Mouse (Mus musculus) MEL (cell line): Measurements from ENCODE around the gene Mtcp1. TPM values are rescaled to one million over a fixed set of nuclear protein-coding genes. Genes with fewer than 3 reads are reported as not detected.
A peak's percentile ranks its signal among the peaks of the same experiment; 100 is the strongest.

ENCODE experiments used
- DNase-seq: peaks from one replicate; pipeline ENCODE4 v3.0.0; 2011; ENCODE audit warnings: low read depth, low spot score
- H3K27ac ChIP-seq: 2 replicates; pipeline ENCODE4 v1.5.1; 2012; ENCODE audit warnings: low read depth, mild to moderate bottlenecking, control low read depth, low read length, moderate library complexity; ENCODE audit not compliant: control insufficient read depth
- H3K27me3 ChIP-seq, 2 experiments: fragments of 150-350 bp in 1 of 2; sonication (generic) in 1 of 2; 2 replicates each; pipeline ENCODE4 v1.6.1; 2012; ENCODE audit warnings: low read length in 2 of 2, mild to moderate bottlenecking in 2 of 2, improper control_type of control experiment in 1 of 2, moderate library complexity in 1 of 2; ENCODE audit not compliant: insufficient read depth in 2 of 2, control insufficient read depth in 1 of 2
- H3K36me3 ChIP-seq, 2 experiments: 2 replicates each; pipeline ENCODE4 v1.6.1; 2012 to 2014; ENCODE audit warnings: low read length in 2 of 2, improper control_type of control experiment in 1 of 2, inconsistent platforms in 1 of 2, mild to moderate bottlenecking in 1 of 2; ENCODE audit not compliant: insufficient read depth in 2 of 2, control insufficient read depth in 1 of 2
- H3K4me1 ChIP-seq, 2 experiments: fragments of 150-350 bp in 1 of 2; sonication (generic) in 1 of 2; 2 replicates each; pipeline ENCODE4 v1.6.1; 2012; ENCODE audit warnings: low read length in 2 of 2, improper control_type of control experiment in 1 of 2, mild to moderate bottlenecking in 1 of 2; ENCODE audit not compliant: insufficient read depth in 2 of 2, control insufficient read depth in 1 of 2
- H3K4me3 ChIP-seq, 2 experiments: fragments of 150-350 bp in 1 of 2; sonication (generic) in 1 of 2; 2 replicates each; pipeline ENCODE4 v1.5.1; 2012; ENCODE audit warnings: low read depth in 2 of 2, low read length in 2 of 2, mild to moderate bottlenecking in 2 of 2, moderate library complexity in 2 of 2, control low read depth in 1 of 2, improper control_type of control experiment in 1 of 2; ENCODE audit not compliant: control insufficient read depth in 1 of 2, insufficient read depth in 1 of 2
- H3K79me2 ChIP-seq: 2 replicates; pipeline ENCODE4 v1.6.1; 2012; ENCODE audit warnings: mild to moderate bottlenecking, low read length, moderate library complexity; ENCODE audit not compliant: control insufficient read depth, poor library complexity, insufficient read depth
- H3K9ac ChIP-seq: 2 replicates; pipeline ENCODE4 v1.6.1; 2012; ENCODE audit warnings: low read depth, mild to moderate bottlenecking, control low read depth, low read length, moderate library complexity; ENCODE audit not compliant: control insufficient read depth, poor library complexity, severe bottlenecking
- H3K9me3 ChIP-seq: fragments of 150-350 bp; sonication (generic); replicated peaks from 2 replicates; pipeline ENCODE4 v1.6.1; 2012; ENCODE audit warnings: mild to moderate bottlenecking, low read length, improper control_type of control experiment, moderate library complexity; ENCODE audit not compliant: insufficient read depth
- E2F4 ChIP-seq: IDR thresholded peaks from 2 replicates; pipeline ENCODE4 v1.6.1; 2011; ENCODE audit warnings: low read depth, low read length, improper control_type of control experiment, borderline replicate concordance
- ELF1 ChIP-seq: IDR thresholded peaks from 2 replicates; pipeline ENCODE4 v1.6.1; 2014; ENCODE audit warnings: low read depth, mild to moderate bottlenecking, inconsistent platforms, low read length, improper control_type of control experiment, moderate library complexity
- GABPA ChIP-seq: IDR thresholded peaks from 2 replicates; pipeline ENCODE4 v1.6.1; 2012; ENCODE audit warnings: low read depth, mild to moderate bottlenecking, inconsistent platforms, low read length, improper control_type of control experiment, moderate library complexity
- GATA1 ChIP-seq: IDR thresholded peaks from 2 replicates; pipeline ENCODE4 v1.6.1; 2011; ENCODE audit warnings: low read depth, low read length, improper control_type of control experiment
- HCFC1 ChIP-seq: IDR thresholded peaks from 2 replicates; pipeline ENCODE4 v1.6.1; 2012; ENCODE audit warnings: low read depth, mild to moderate bottlenecking, inconsistent platforms, low read length, improper control_type of control experiment, moderate library complexity
- JUND ChIP-seq: IDR thresholded peaks from 2 replicates; pipeline ENCODE4 v1.6.1; 2011; ENCODE audit warnings: low read depth, mild to moderate bottlenecking, improper control_type of control experiment, low read length
- MAFK ChIP-seq: IDR thresholded peaks from 2 replicates; pipeline ENCODE4 v1.6.1; 2011; ENCODE audit warnings: low read depth, mild to moderate bottlenecking, low read length, improper control_type of control experiment, borderline replicate concordance
- MAX ChIP-seq: IDR thresholded peaks from 2 replicates; pipeline ENCODE4 v1.6.1; 2011; ENCODE audit warnings: low read length, improper control_type of control experiment
- MAZ ChIP-seq: IDR thresholded peaks from 2 replicates; pipeline ENCODE4 v1.6.1; 2012; ENCODE audit warnings: low read depth, mild to moderate bottlenecking, inconsistent platforms, low read length, improper control_type of control experiment
- MXI1 ChIP-seq: IDR thresholded peaks from 2 replicates; pipeline ENCODE4 v1.6.1; 2011; ENCODE audit warnings: mild to moderate bottlenecking, low read depth, low read length, improper control_type of control experiment
- MYB ChIP-seq: IDR thresholded peaks from 2 replicates; pipeline ENCODE4 v1.6.1; 2011; ENCODE audit warnings: mild to moderate bottlenecking, low read depth, low read length, improper control_type of control experiment
- MYC ChIP-seq: IDR thresholded peaks from 2 replicates; pipeline ENCODE4 v1.6.1; 2011; ENCODE audit warnings: low read depth, mild to moderate bottlenecking, low read length, improper control_type of control experiment, moderate library complexity
- NELFE ChIP-seq: IDR thresholded peaks from 2 replicates; pipeline ENCODE4 v1.6.1; 2011; ENCODE audit warnings: low read depth, low read length, improper control_type of control experiment
- POLR2AphosphoS5 ChIP-seq: IDR thresholded peaks from 2 replicates; pipeline ENCODE4 v1.6.1; 2012; ENCODE audit warnings: low read depth, borderline replicate concordance, mild to moderate bottlenecking, inconsistent platforms, low read length, moderate library complexity, mixed read lengths
- RCOR1 ChIP-seq: IDR thresholded peaks from 2 replicates; pipeline ENCODE4 v1.6.1; 2012; ENCODE audit warnings: low read depth, mild to moderate bottlenecking, inconsistent platforms, low read length, improper control_type of control experiment
- SIN3A ChIP-seq: IDR thresholded peaks from 2 replicates; pipeline ENCODE4 v1.6.1; 2012; ENCODE audit warnings: low read length, improper control_type of control experiment, inconsistent platforms
- TBP ChIP-seq: IDR thresholded peaks from 2 replicates; pipeline ENCODE4 v1.8.0; 2011; ENCODE audit warnings: low read depth, low read length, improper control_type of control experiment
- ZKSCAN1 ChIP-seq: IDR thresholded peaks from 2 replicates; pipeline ENCODE4 v1.6.1; 2012; ENCODE audit warnings: low read depth, mild to moderate bottlenecking, inconsistent platforms, low read length, improper control_type of control experiment, moderate library complexity
- ZNF384 ChIP-seq: IDR thresholded peaks from 2 replicates; pipeline ENCODE4 v1.6.1; 2012; ENCODE audit warnings: low read depth, mild to moderate bottlenecking, inconsistent platforms, low read length, improper control_type of control experiment
- polyA plus RNA-seq, 2 experiments: library from polyadenylated mRNA; stranded (reverse) in 1 of 2; unstranded in 1 of 2; fragments of >175 nt in 1 of 2; fragments of >200 nt in 1 of 2; gene quantifications; 2 replicates each; pipeline versions ENCODE4 v1.2.1 to v1.2.4; 2012; ENCODE audit warnings: low replicate concordance in 2 of 2, low read depth in 1 of 2; ENCODE audit not compliant: insufficient read length in 2 of 2, insufficient read depth in 1 of 2, missing spikeins in 1 of 2
- total RNA-seq: library from RNA; depleted of rRNA; stranded (reverse); fragments of 300-350 nt; gene quantifications from 2 replicates; pipeline ENCODE4 v1.2.3, GENCODE M21; 2012

The Mtcp1 gene
- total and polyA plus RNA-seq, 3 experiments = 4.3 to 7.6 TPM; not detected in 1

- peak; percentile 27 for TF ChIP-seq MXI1
- TF ChIP-seq MYC = no peak; the same call in 1 of the 2 replicates
- no peak for TF ChIP-seq GABPA
- TF ChIP-seq, all 39 proteins: peak for 19
Observed at GRCm38 (mm10) chrX:75382195-75382771, 34.1 kb downstream of the Mtcp1 start, which contains the start of the genes Fundc2 and F8 (continued).

- Histone ChIP-seq H3K4me1 (peaks cover 3 to 4% of the 10 kb centered on the region in 2 experiments), H3K36me3 (peaks cover 0 to 13% of the 10 kb centered on the region in 2 experiments; a peak in 2 of 4 replicates), H3K79me2 (peaks cover 10% of the 10 kb centered on the region), H3K27me3 (no peaks in the 10 kb centered on the region), H3K27ac (peak overlapping the region; percentile 77), H3K9ac (peak overlapping the region; percentile 68), H3K4me3 (peak overlapping the region; percentile 52 to 73), H3K9me3 (no peaks in the 10 kb centered on the region)
- TF ChIP-seq ZNF384 (peak; percentile 56; the same call in 1 of the 2 replicates), MYC (peak; percentile 76), HCFC1 (no peak), ZKSCAN1 (no peak), SIN3A (no peak), MXI1 (peak; percentile 56; the same call in 1 of the 2 replicates), POLR2AphosphoS5 (no peak), GATA1 (no peak), NELFE (no peak)
- DNase-seq = peak; percentile 42
Observed at GRCm38 (mm10) chrX:75381699-75382098, 34.7 kb downstream of the Mtcp1 start.

GRCm38 (mm10) chrX:75381176-75381575 lies 35.2 kb downstream of the Mtcp1 start:
- H3K79me2 ChIP-seq = peaks cover 10% of the 10 kb centered on the region
- peak overlapping the region; percentile 68 for H3K9ac ChIP-seq
- H3K4me3 ChIP-seq = peak overlapping the region in 1 of 2 experiments; percentile 73; a peak in 2 of 4 replicates
- DNase-seq = peak; percentile 31
- no peak for TF ChIP-seq MAFK
- no peak for TF ChIP-seq TBP
- no peak for TF ChIP-seq MAX
- no peak for TF ChIP-seq NELFE
- no peak for TF ChIP-seq MAZ
- TF ChIP-seq ZKSCAN1 = no peak
- no peak for TF ChIP-seq SIN3A
- no peak for TF ChIP-seq ELF1
- TF ChIP-seq MXI1 = no peak
- no peak for TF ChIP-seq E2F4
- TF ChIP-seq JUND = no peak
- TF ChIP-seq MYB = no peak
- no peak for TF ChIP-seq RCOR1
- no peak for TF ChIP-seq GABPA
- H3K27ac ChIP-seq = peak overlapping the region; percentile 47; the same call in 1 of the 2 replicates
- H3K4me1 ChIP-seq = peaks cover 3 to 7% of the 10 kb centered on the region in 2 experiments
- H3K36me3 ChIP-seq = peaks cover 0 to 17% of the 10 kb centered on the region in 2 experiments; a peak in 2 of 4 replicates
- H3K27me3 ChIP-seq = no peaks in the 10 kb centered on the region
- no peaks in the 10 kb centered on the region for H3K9me3 ChIP-seq
